Mouse (Mus musculus): ENCODE results near the gene Amy2a3.
"Not testable (repeated sequence)": the region's sequence is repeated elsewhere in the genome, so short reads cannot be mapped to it uniquely, and the experiment has no call there.

The Amy2a3 gene

DNA sequence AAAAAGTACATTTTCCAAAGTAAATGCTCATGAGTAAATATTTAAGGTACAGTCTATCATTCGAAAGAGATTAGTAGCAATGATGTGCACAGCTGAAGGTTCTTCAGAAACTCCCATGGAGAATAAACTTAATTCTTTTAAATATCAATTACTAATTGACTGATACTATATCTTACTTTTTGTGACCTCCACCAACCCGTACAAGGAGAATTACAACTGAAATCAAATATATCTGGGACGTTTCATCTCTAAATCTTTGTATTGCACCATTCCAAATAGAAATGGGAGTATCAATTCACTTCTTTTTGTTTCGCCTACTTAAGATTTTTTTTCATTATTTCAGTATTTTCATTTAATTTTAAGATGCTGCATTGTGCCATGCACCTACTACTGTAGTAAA, at the start of gene Amy2a3:
Amy2a3 (minus strand) TSS at position 101 of the 400 bp plus-strand sequence.
- not testable (repeated sequence) for DNase-seq

DNA sequence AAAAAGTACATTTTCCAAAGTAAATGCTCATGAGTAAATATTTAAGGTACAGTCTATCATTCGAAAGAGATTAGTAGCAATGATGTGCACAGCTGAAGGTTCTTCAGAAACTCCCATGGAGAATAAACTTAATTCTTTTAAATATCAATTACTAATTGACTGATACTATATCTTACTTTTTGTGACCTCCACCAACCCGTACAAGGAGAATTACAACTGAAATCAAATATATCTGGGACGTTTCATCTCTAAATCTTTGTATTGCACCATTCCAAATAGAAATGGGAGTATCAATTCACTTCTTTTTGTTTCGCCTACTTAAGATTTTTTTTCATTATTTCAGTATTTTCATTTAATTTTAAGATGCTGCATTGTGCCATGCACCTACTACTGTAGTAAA, 32.7 kb upstream of the Amy2a3 start, which contains the start of gene Amy2a2:
Amy2a2 (minus strand) TSS at position 101 of the 400 bp plus-strand sequence.
- not testable (repeated sequence) for DNase-seq

DNA sequence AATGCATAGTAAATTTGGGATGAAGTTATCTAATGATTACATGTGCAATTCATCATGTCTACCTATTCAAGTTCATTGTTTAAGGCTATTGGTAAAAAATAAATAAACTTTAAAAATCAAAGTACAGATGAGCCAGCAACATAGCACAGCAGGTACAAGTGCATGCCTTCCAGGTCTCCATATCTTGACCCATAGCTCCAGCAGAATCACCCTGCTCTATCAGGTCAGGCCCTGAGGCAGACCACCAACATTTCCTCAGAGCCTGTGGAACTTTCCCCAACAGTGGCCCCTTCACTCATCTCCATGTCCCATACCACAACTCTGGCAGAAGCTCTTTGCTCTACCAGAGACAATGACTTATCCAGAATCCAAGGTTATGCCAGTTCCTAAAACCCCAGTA, 21.6 kb upstream of the Amy2a3 start:
- not testable (repeated sequence) for DNase-seq

GRCm38 (mm10) chr3:113312937-113313336, 10.9 kb downstream of the Amy2a3 start:
- DNase-seq, result not testable (repeated sequence)

GRCm38 (mm10) chr3:113291349-113291748, 32.5 kb downstream of the Amy2a3 start, which contains the start of gene Amy2a4:
TSS of gene Amy2a4 (minus strand) at chr3:113291449.
- DNase-seq, result not testable (repeated sequence)

- DNase-seq, result not testable (repeated sequence)
Measured at GRCm38 (mm10) chr3:113280285-113280684, 43.6 kb downstream of the Amy2a3 start.

DNA sequence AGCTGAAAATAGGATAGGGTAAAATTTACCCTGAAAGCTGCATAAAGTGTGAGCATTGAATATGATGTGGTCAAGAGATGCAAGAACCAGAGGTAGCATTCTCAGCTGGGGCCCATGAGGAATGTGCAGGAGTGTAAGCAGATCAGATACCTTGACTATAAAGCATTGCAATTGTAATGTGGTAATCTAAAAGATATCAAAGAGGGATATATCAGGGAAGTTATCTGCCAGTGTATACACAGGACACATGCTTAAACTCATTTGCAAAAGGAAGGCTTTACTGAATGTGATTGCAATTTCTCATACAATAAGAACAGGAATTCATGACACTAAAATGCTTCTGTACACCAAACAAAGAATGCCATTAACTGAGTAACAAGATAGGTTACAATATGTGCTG, 44.3 kb downstream of the Amy2a3 start:
- DNase-seq, result not testable (repeated sequence)
